Mouse (Mus musculus): ENCODE results near the gene Larp4b.

Larp4b gene

GRCm38 (mm10) chr13:9100517-9100916 is 6.8 kb downstream of the Larp4b start:
- no peaks in the 10 kb centered on the region for H3K27me3 ChIP-seq (ENCODE audit: control insufficient read depth, insufficient read depth, low read length, poor library complexity, severe bottlenecking)
- DNase-seq (ENCODE audit: low read depth, low spot score): no peak
- H3K36me3 ChIP-seq (ENCODE audit: control insufficient read depth, insufficient read depth, low read length, poor library complexity, severe bottlenecking): no peaks in the 10 kb centered on the region

GRCm38 (mm10) chr13:9106246-9106645 is 12.6 kb downstream of the Larp4b start:
- H3K36me3 ChIP-seq (ENCODE audit: control insufficient read depth, insufficient read depth, low read length, poor library complexity, severe bottlenecking): no peaks in the 10 kb centered on the region
- DNase-seq (ENCODE audit: low read depth, low spot score): no peak

GRCm38 (mm10) chr13:9106992-9107858 is 13.5 kb downstream of the Larp4b start:
- H3K27me3 ChIP-seq (ENCODE audit: control insufficient read depth, insufficient read depth, low read length, poor library complexity, severe bottlenecking): no peaks in the 10 kb centered on the region
- no peak for DNase-seq (ENCODE audit: low read depth, low spot score)
- H3K36me3 ChIP-seq (ENCODE audit: control insufficient read depth, insufficient read depth, low read length, poor library complexity, severe bottlenecking): no peaks in the 10 kb centered on the region

More at GRCm38 (mm10) chr13:9106246-9106645, 12.6 kb downstream of the Larp4b start:
- no peaks in the 10 kb centered on the region for H3K27me3 ChIP-seq (ENCODE audit: control insufficient read depth, insufficient read depth, low read length, poor library complexity, severe bottlenecking)

- Histone ChIP-seq H3K36me3 (ENCODE audit: control insufficient read depth, insufficient read depth, low read length, poor library complexity, severe bottlenecking) (no peaks in the 10 kb centered on the region), H3K27me3 (ENCODE audit: control insufficient read depth, insufficient read depth, low read length, poor library complexity, severe bottlenecking) (no peaks in the 10 kb centered on the region)
- DNase-seq (ENCODE audit: low read depth, low spot score): no peak
Observed at GRCm38 (mm10) chr13:9113735-9114134, 20.1 kb downstream of the Larp4b start.

DNA sequence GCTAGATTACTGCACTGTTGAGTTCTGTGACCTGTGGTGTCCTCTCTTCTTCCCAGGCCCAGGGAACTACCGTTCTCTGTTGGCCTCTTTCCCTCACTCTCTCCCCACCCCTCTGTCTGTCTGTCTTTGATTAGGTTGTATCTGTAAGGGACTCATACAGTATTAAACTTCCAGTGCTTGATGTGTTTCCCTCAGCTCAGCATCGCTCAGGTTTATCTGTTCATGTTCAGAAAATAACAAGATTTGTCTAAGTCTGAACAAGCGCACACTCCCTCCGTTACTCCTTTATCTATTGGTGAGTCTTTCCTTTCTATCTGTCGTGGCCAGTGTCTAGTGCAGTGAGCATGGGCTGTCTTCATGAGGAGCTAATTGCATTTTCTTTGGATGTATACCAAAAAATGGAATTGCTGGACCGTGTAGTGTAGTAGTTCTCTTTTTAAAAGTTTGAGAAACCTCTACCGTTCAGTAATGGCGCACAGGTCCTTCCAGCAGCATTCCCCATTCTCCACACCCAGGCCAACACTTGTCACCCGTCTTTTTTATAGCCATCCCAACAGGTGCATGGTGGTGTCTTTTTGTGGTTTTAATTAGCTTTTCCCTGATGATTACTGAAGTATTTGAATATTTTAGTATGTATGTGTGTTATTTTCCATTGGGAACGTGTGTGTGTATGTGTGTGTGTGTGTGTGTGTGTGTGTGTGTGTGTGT is 27.3 kb downstream of the Larp4b start:
- Histone ChIP-seq H3K36me3 (ENCODE audit: control insufficient read depth, insufficient read depth, low read length, poor library complexity, severe bottlenecking) (no peaks in the 10 kb centered on the region; the same call in 1 of the 2 replicates), H3K27me3 (ENCODE audit: control insufficient read depth, insufficient read depth, low read length, poor library complexity, severe bottlenecking) (no peaks in the 10 kb centered on the region)
- no peak for DNase-seq (ENCODE audit: low read depth, low spot score)

GRCm38 (mm10) chr13:9122045-9122444 is 28.4 kb downstream of the Larp4b start:
- DNase-seq (ENCODE audit: low read depth, low spot score): no peak
- H3K36me3 ChIP-seq (ENCODE audit: control insufficient read depth, insufficient read depth, low read length, poor library complexity, severe bottlenecking): no peaks in the 10 kb centered on the region; the same call in 1 of the 2 replicates
- H3K27me3 ChIP-seq (ENCODE audit: control insufficient read depth, insufficient read depth, low read length, poor library complexity, severe bottlenecking): no peaks in the 10 kb centered on the region

- Histone ChIP-seq H3K27me3 (ENCODE audit: control insufficient read depth, insufficient read depth, low read length, poor library complexity, severe bottlenecking) (no peaks in the 10 kb centered on the region), H3K36me3 (ENCODE audit: control insufficient read depth, insufficient read depth, low read length, poor library complexity, severe bottlenecking) (peaks cover 7% of the 10 kb centered on the region)
- peak; percentile 68 for DNase-seq (ENCODE audit: low read depth, low spot score)
Observed at GRCm38 (mm10) chr13:9125193-9125592, 31.5 kb downstream of the Larp4b start.

- no peak for DNase-seq (ENCODE audit: low read depth, low spot score)
- Histone ChIP-seq H3K36me3 (ENCODE audit: control insufficient read depth, insufficient read depth, low read length, poor library complexity, severe bottlenecking) (peaks cover 7% of the 10 kb centered on the region), H3K27me3 (ENCODE audit: control insufficient read depth, insufficient read depth, low read length, poor library complexity, severe bottlenecking) (no peaks in the 10 kb centered on the region)
Observed at GRCm38 (mm10) chr13:9127715-9128114, 34.0 kb downstream of the Larp4b start.

GRCm38 (mm10) chr13:9128707-9129314 is 35.1 kb downstream of the Larp4b start:
- no peak for DNase-seq (ENCODE audit: low read depth, low spot score)
- Histone ChIP-seq H3K36me3 (ENCODE audit: control insufficient read depth, insufficient read depth, low read length, poor library complexity, severe bottlenecking) (peaks cover 7% of the 10 kb centered on the region), H3K27me3 (ENCODE audit: control insufficient read depth, insufficient read depth, low read length, poor library complexity, severe bottlenecking) (no peaks in the 10 kb centered on the region)

GRCm38 (mm10) chr13:9134421-9134820 is 40.7 kb downstream of the Larp4b start:
- no peaks in the 10 kb centered on the region for H3K27me3 ChIP-seq (ENCODE audit: control insufficient read depth, insufficient read depth, low read length, poor library complexity, severe bottlenecking)
- H3K36me3 ChIP-seq (ENCODE audit: control insufficient read depth, insufficient read depth, low read length, poor library complexity, severe bottlenecking): peaks cover 7% of the 10 kb centered on the region
- DNase-seq (ENCODE audit: low read depth, low spot score): no peak

DNA sequence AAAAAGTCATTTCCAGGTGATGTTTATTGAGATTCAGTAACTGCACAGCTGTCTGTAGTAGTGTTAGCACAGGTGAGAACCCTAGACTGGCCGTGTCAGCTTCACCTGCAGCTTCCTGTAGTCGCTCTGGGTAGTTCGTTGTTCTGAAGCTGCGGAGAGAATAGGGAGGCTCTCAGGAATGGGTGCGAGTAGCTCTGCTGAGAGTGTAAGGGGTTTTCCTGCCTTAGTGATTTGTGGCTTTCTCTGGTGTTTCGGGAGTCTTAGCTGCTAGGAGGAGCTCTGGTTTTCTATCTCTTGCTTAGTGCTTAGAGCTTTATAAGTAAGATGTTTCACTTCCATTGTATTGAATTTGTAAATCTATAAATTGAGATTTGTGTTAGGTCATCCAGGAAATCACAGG is 42.4 kb downstream of the Larp4b start:
- Histone ChIP-seq H3K27me3 (ENCODE audit: control insufficient read depth, insufficient read depth, low read length, poor library complexity, severe bottlenecking) (no peaks in the 10 kb centered on the region), H3K36me3 (ENCODE audit: control insufficient read depth, insufficient read depth, low read length, poor library complexity, severe bottlenecking) (peaks cover 9% of the 10 kb centered on the region)
- DNase-seq (ENCODE audit: low read depth, low spot score): no peak

DNA sequence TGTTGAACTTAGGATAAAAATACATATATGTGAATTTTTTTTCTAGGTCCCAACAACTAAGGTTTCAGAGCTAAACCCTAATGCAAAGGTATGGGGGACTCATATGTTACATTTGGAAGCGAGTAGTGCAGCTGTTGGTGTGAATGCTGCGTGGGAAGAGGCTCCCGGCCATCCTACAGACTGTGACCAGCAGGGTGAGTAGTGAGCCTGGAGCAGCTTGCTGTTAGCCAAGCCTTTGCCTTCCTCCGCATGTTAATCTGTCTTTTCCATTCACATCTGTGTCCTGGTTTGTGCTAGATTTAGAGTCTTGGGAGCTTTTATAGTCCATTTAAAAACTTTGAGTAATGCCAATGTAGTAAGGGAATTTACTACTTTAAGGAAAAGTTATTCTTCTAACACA is 43.1 kb downstream of the Larp4b start:
- H3K36me3 ChIP-seq (ENCODE audit: control insufficient read depth, insufficient read depth, low read length, poor library complexity, severe bottlenecking): peaks cover 9% of the 10 kb centered on the region
- no peak for DNase-seq (ENCODE audit: low read depth, low spot score)
- no peaks in the 10 kb centered on the region for H3K27me3 ChIP-seq (ENCODE audit: control insufficient read depth, insufficient read depth, low read length, poor library complexity, severe bottlenecking)

GRCm38 (mm10) chr13:9139466-9139991 is 45.8 kb downstream of the Larp4b start:
- Histone ChIP-seq H3K27me3 (ENCODE audit: control insufficient read depth, insufficient read depth, low read length, poor library complexity, severe bottlenecking) (no peaks in the 10 kb centered on the region), H3K36me3 (ENCODE audit: control insufficient read depth, insufficient read depth, low read length, poor library complexity, severe bottlenecking) (peaks cover 22% of the 10 kb centered on the region)
- no peak for DNase-seq (ENCODE audit: low read depth, low spot score)

DNA sequence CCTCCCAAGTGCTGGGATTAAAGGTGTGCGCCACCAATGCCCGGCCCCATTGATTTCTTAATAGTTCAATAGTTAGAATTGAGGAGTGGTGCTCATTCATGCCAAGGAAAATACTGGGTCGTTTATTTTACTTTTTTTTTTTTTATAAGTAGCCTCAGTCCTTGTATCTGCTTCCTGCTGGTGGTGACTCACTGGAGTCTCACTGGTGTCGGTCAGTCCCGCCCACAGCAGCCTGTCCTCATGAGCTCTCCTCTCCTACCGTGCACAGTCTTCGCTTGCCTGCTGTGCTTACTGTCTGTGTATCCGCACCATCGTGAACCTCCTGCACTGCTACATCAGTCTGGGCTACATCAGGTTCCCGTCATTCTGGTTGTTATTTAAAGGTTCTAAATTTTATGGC is 46.5 kb downstream of the Larp4b start:
- H3K36me3 ChIP-seq (ENCODE audit: control insufficient read depth, insufficient read depth, low read length, poor library complexity, severe bottlenecking): peaks cover 25% of the 10 kb centered on the region
- no peaks in the 10 kb centered on the region for H3K27me3 ChIP-seq (ENCODE audit: control insufficient read depth, insufficient read depth, low read length, poor library complexity, severe bottlenecking)
- no peak for DNase-seq (ENCODE audit: low read depth, low spot score)

DNA sequence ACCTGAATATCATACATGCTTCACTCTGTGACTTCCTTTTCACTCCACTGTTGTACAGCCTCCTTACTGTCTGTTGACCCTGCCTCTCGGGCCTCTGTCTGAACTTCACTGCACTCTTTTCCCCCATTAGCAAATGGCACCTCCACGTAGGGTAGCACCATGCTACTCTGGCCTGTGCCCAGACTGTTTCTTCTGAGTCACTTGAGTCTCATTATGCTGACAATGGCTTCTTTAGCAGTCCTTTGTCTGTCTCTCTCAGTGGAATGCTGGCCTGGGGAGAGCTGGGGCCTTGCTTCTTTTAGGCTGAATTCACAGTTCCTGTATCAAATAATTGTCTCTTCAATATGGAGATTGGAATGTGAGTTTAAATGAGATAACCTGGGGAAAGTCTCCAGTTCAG is 48.7 kb downstream of the Larp4b start:
- DNase-seq (ENCODE audit: low read depth, low spot score): no peak
- H3K27me3 ChIP-seq (ENCODE audit: control insufficient read depth, insufficient read depth, low read length, poor library complexity, severe bottlenecking): no peaks in the 10 kb centered on the region

More for the DNA sequence above, 48.7 kb downstream of the Larp4b start:
- H3K36me3 ChIP-seq (ENCODE audit: control insufficient read depth, insufficient read depth, low read length, poor library complexity, severe bottlenecking): peaks cover 23% of the 10 kb centered on the region
